Mouse (Mus musculus) liver, embryonic 11.5 days (tissue): ENCODE measurements around the gene Lamp2. TPM values are rescaled to one million over a fixed set of nuclear protein-coding genes. Genes with fewer than 3 reads are reported as not detected.

Experiments used
- ATAC-seq: fragments of 200-750 bp; cut with Nextera tagmentation; replicated peaks from 2 replicates; pipeline ENCODE4 v1.8.0; 2017; ENCODE audit warnings: moderate number of reproducible peaks, mild to moderate bottlenecking, moderate TSS enrichment, moderate library complexity; ENCODE audit not compliant: low FRiP score
- DNase-seq: peaks from one replicate; pipeline ENCODE4 v3.0.0-alpha.2; 2017; ENCODE audit warnings: low spot score
- H3K27ac ChIP-seq: fragments of 300-500 bp; sonication (generic); 2 replicates; pipeline ENCODE4 v1.5.1; 2014; ENCODE audit warnings: mild to moderate bottlenecking, low read depth, low read length, control low read depth
- H3K27me3 ChIP-seq: fragments of 300-500 bp; sonication (generic); replicated peaks from 2 replicates; pipeline ENCODE4 v1.6.1; 2014; ENCODE audit warnings: low read length, mixed read lengths; ENCODE audit not compliant: control insufficient read depth, insufficient read depth
- H3K36me3 ChIP-seq: fragments of 300-500 bp; sonication (generic); 2 replicates; pipeline ENCODE4 v1.6.1; 2014; ENCODE audit warnings: mild to moderate bottlenecking, low read length, moderate library complexity, mixed read lengths; ENCODE audit not compliant: control insufficient read depth, insufficient read depth
- H3K4me1 ChIP-seq: fragments of 300-500 bp; sonication (generic); replicated peaks from 2 replicates; pipeline ENCODE4 v1.6.1; 2014; ENCODE audit warnings: low read length, mixed read lengths; ENCODE audit not compliant: control insufficient read depth, insufficient read depth
- H3K4me2 ChIP-seq: fragments of 300-500 bp; sonication (generic); 2 replicates; pipeline ENCODE4 v1.6.1; 2014; ENCODE audit warnings: mild to moderate bottlenecking, control low read depth, moderate library complexity
- H3K4me3 ChIP-seq: fragments of 300-500 bp; sonication (generic); 2 replicates; pipeline ENCODE4 v1.5.1; 2014; ENCODE audit warnings: low read depth, low read length, control low read depth
- H3K9ac ChIP-seq: fragments of 300-500 bp; sonication (generic); 2 replicates; pipeline ENCODE4 v1.6.1; 2014; ENCODE audit warnings: low read depth, low read length, control low read depth
- H3K9me3 ChIP-seq: fragments of 300-500 bp; sonication (generic); 2 replicates; pipeline ENCODE4 v1.6.1; 2016; ENCODE audit warnings: low read length, inconsistent platforms, mixed read lengths; ENCODE audit not compliant: control insufficient read depth
- WGBS: fragments of 180-500 bp; shearing (Covaris S2); extraction: QIAGEN DNeasy Blood & Tissue Kit; methylation state at CpG from one replicate; pipeline ENCODE4 v1.1.7; 2014; 5-methylcytosine and 5-hydroxymethylcytosine counted together
- polyA plus RNA-seq: library from polyadenylated mRNA; unstranded; fragments of >200 nt; fragmentation: Nextera tagmentation; extraction: Ambion mirVana; gene quantifications from 2 replicates; pipeline ENCODE4 v1.2.1, GENCODE M21; 2014

Gene Lamp2
- polyA plus RNA-seq, 1 experiment from 2014 or later, result 76.0 TPM

DNA sequence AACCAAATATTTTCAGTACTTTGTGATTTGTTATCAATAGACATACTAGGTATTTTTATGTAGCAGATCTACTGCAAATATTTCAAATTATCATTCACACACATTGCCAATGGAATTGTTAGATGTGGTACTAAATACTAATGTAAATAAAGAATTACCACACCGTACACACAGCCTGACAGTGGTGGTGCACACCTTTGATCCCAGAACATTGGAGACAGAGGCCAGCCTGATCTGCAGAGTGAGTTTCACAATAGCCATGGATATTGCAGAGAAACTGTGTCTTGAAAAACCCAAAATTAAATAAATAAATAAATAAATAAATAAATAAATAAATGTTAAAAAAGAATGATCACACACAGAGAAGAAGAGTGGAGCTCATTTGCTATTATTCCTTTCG lies 6.9 kb upstream of the Lamp2 start:
- whole genome bisulfite sequencing, result 86% methylated on average over 2 of the region's 2 CpGs
- no peak overlapping the region for H3K4me2 ChIP-seq
- no peak overlapping the region for H3K4me3 ChIP-seq
- no peaks in the 10 kb centered on the region for H3K36me3 ChIP-seq
- no peak overlapping the region for H3K27ac ChIP-seq
- no peaks in the 10 kb centered on the region for H3K9me3 ChIP-seq
- H3K27me3 ChIP-seq, result no peaks in the 10 kb centered on the region
- no peak overlapping the region for H3K9ac ChIP-seq
- ATAC-seq (no peak), DNase-seq (no peak)
- no peaks in the 10 kb centered on the region for H3K4me1 ChIP-seq

DNA sequence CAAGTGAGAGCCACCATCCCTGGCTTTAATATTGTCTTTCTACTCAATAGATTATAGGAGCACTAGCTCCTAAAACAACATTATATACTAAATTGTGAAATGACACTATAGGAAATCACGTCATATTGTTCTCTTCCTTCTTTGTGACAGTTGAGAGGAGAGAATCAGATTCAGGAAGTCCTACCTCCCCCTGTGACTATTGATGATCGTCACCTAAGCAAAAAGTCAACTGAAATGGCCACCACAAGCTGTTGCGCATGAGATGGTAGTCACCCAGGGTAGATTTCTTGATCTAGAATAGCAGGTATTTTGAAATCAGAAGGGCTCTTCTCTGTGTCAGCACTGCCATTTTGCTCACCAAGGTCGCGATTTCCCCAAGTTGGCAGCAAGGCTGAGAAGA lies 5.8 kb upstream of the Lamp2 start:
- DNase-seq, result no peak
- ATAC-seq, result no peak
- Histone ChIP-seq H3K27me3 (no peaks in the 10 kb centered on the region), H3K4me1 (no peaks in the 10 kb centered on the region), H3K9ac (no peak overlapping the region), H3K36me3 (no peaks in the 10 kb centered on the region), H3K4me2 (no peak overlapping the region), H3K4me3 (no peak overlapping the region), H3K9me3 (no peaks in the 10 kb centered on the region), H3K27ac (no peak overlapping the region)
- WGBS, result 80% methylated on average over 5 of the region's 5 CpGs

DNA sequence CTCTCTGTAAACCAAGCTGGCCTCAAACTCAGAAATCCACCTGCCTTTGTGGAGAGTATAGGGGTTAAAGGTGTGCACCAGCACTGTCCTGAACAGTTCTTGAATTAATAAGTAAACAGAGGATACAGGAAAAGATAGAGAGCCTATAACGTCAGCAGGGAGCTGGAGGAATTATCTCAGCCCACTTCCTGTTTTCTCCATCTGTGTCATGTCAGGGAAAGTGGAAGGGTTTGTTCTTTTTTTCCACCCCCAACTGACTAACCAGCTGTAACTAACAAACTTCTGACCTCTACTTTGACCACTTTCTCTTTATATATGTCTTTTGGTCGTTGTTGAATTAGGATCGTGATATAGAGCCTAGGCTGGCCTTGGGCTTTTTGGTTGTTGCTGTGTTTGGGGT lies 4.6 kb upstream of the Lamp2 start:
- H3K36me3 ChIP-seq, result no peaks in the 10 kb centered on the region
- ATAC-seq, result no peak
- H3K4me1 ChIP-seq, result no peaks in the 10 kb centered on the region
- no peaks in the 10 kb centered on the region for H3K9me3 ChIP-seq
- no peak overlapping the region for H3K27ac ChIP-seq
- H3K27me3 ChIP-seq, result no peaks in the 10 kb centered on the region
- no peak for DNase-seq
- no peak overlapping the region for H3K4me2 ChIP-seq
- H3K9ac ChIP-seq, result no peak overlapping the region
- no peak overlapping the region for H3K4me3 ChIP-seq
- WGBS, result 42% methylated on average over 3 of the region's 3 CpGs

DNA sequence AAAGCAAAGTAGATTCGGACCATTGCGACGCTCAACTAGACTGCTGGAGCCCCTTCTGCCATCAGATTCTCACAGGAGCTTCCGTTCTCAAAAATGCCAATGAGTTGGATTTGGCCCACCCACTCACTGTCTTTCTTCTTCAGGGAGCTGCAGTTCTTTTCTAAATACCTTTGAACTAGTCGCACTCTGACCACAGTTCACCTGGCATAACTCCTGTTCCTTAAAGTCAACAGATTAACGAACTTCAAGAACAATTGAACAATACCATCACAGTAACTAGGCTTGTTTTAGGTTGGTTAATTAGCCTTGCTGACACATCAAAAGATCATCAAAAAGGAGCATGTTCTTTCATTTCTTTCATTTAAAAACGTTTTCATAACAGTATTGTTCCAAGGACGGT lies 2.8 kb upstream of the Lamp2 start:
- H3K27ac ChIP-seq, result no peak overlapping the region
- H3K9me3 ChIP-seq, result no peaks in the 10 kb centered on the region
- no peak for DNase-seq
- H3K9ac ChIP-seq, result no peak overlapping the region
- H3K4me2 ChIP-seq, result no peak overlapping the region
- WGBS, result 78% methylated on average over 8 of the region's 8 CpGs
- no peaks in the 10 kb centered on the region for H3K4me1 ChIP-seq
- no peaks in the 10 kb centered on the region for H3K27me3 ChIP-seq
- no peaks in the 10 kb centered on the region for H3K36me3 ChIP-seq
- no peak for ATAC-seq
- no peak overlapping the region for H3K4me3 ChIP-seq

DNA sequence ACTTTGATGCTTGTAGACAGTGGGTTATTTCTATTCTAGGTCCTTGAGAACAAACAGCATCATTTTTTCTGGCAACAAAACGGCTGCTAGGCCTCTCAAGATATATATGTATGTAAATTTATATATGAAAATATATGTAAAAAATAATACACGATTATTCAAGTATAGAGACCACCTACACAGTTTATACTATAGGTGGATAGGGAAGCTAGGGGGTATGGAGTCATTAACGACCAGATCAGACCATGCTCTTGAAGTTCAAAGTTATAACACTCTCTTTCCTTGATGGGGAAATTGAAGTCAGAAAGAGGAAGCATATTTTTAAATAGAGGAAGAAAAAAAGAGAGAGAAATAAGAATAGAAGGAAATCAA lies 367 bp upstream of the Lamp2 start:
- Histone ChIP-seq H3K27ac (no peak overlapping the region), H3K9me3 (no peaks in the 10 kb centered on the region), H3K4me3 (no peak overlapping the region; the same call in 1 of the 2 replicates), H3K9ac (no peak overlapping the region), H3K27me3 (no peaks in the 10 kb centered on the region), H3K36me3 (no peaks in the 10 kb centered on the region), H3K4me2 (no peak overlapping the region), H3K4me1 (no peaks in the 10 kb centered on the region)
- ATAC-seq (no peak), DNase-seq (no peak)
- 25% methylated on average over 3 of the region's 3 CpGs for WGBS

DNA sequence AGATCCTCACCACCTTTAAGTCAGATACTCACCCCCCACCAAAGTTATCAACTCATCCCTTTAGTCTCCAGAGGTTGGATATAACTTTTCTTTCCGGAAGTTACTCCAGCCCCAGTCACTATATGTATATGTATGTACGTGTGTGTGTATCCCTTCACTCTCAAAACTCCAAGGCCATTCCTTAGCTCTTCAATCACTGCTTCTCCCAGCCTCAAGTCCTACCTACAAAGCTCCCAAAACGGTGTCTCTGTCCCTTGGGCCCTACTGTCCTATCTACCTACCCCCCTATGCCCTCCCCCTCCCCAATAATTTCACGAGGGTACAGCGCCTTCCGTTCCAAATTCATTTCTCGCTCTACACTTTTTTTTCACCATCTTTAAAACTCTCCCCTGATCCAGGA lies 780 bp downstream of the Lamp2 start:
- DNase-seq (no peak), ATAC-seq (peak; percentile 11; the same call in 1 of the 2 replicates)
- no peaks in the 10 kb centered on the region for H3K27me3 ChIP-seq
- H3K27ac ChIP-seq, result no peak overlapping the region
- 0 out of 2 replicates have a peak, but pooled peaks cover 3% of the 10 kb centered on the region for H3K36me3 ChIP-seq
- no peaks in the 10 kb centered on the region for H3K9me3 ChIP-seq
- H3K4me2 ChIP-seq, result peak overlapping the region; percentile 61
- no peaks in the 10 kb centered on the region for H3K4me1 ChIP-seq
- 16% methylated on average over 7 of the region's 7 CpGs for WGBS
- H3K4me3 ChIP-seq, result peak overlapping the region; percentile 69
- peak overlapping the region; percentile 67 for H3K9ac ChIP-seq

DNA sequence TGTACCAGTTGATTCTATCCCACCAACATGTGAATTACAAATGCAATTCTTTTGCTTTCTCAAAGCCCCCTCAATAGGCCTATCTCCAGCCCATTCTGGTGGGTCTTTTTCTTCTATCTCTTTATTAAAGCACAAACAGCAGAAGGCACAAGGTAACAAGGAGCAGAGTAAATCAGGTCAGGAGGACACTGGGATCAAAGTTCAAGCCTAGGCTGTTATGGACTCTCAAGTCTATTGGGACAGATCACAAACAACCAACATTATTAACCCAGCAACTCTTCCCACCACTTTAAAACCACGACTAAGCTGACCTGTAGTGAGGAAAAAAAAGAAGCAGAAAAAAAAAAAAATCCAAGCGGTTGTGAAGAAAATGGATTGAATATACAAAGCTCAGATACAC lies 1.4 kb downstream of the Lamp2 start:
- peak overlapping the region; percentile 69 for H3K4me3 ChIP-seq
- no peak overlapping the region for H3K27ac ChIP-seq
- peaks cover 5% of the 10 kb centered on the region for H3K36me3 ChIP-seq
- ATAC-seq, result no peak
- H3K27me3 ChIP-seq, result no peaks in the 10 kb centered on the region
- peak overlapping the region; percentile 61 for H3K4me2 ChIP-seq
- H3K9me3 ChIP-seq, result no peaks in the 10 kb centered on the region
- WGBS, result 24% methylated on average over 2 of the region's 2 CpGs
- no peak overlapping the region for H3K9ac ChIP-seq
- no peaks in the 10 kb centered on the region for H3K4me1 ChIP-seq
- DNase-seq, result no peak

DNA sequence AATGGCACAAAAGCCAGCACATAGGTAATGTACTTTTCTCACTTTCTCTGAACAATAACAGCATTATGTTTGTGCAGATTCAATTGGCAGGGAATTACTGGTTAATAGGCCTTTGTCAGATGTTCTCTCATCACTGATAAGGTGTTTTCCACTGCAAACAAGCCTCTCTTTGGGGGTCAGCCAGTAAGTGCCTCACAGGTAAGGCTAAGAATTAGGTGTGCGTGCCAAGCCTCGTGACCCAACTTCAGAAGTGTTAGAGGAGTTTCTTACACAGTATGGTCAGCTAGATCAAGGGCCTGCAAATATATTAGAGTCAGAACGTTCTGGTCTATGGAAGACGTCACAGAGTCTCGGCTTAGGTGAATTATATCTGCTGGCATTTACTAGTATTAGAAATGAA lies 2.3 kb downstream of the Lamp2 start:
- Histone ChIP-seq H3K4me3 (no peak overlapping the region), H3K9me3 (no peaks in the 10 kb centered on the region), H3K36me3 (peaks cover 9% of the 10 kb centered on the region), H3K4me1 (no peaks in the 10 kb centered on the region), H3K27me3 (no peaks in the 10 kb centered on the region), H3K4me2 (no peak overlapping the region), H3K27ac (no peak overlapping the region), H3K9ac (no peak overlapping the region)
- ATAC-seq (no peak), DNase-seq (no peak)
- WGBS, result 77% methylated on average over 5 of the region's 5 CpGs

DNA sequence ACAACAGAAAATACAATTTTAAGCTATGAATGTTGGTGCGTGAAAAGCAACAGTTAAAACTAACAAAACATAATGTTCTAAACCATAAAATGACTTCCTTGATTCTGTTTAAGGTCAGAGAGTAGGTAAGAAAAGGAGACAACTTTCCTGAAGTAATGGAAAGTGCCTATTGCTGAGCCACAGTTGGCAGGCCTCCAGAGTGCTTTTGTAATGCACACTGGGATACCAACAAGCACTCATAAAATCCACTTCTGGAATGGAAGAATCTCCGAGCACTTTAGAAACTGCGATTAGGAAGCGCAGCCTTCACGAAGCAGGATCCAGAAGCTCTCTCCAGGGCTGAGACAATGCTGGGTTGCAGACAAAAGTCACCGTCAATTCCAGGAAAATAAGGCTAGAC lies 5.8 kb downstream of the Lamp2 start:
- Histone ChIP-seq H3K4me2 (no peak overlapping the region), H3K36me3 (peaks cover 9% of the 10 kb centered on the region), H3K27me3 (no peaks in the 10 kb centered on the region), H3K4me3 (no peak overlapping the region), H3K9me3 (no peaks in the 10 kb centered on the region), H3K9ac (no peak overlapping the region), H3K4me1 (no peaks in the 10 kb centered on the region), H3K27ac (no peak overlapping the region)
- WGBS, result 90% methylated on average over 6 of the region's 6 CpGs
- DNase-seq (no peak), ATAC-seq (no peak)
